Mouse (Mus musculus) lung, adult 2 months (tissue): ENCODE measurements around the gene Tmem150a.

Experiments used
- CTCF ChIP-seq: fragments of 200-500 bp; IDR thresholded peaks from 2 replicates; pipeline ENCODE4 v1.5.1; 2011; ENCODE audit warnings: mild to moderate bottlenecking, low read length, control low read depth; ENCODE audit not compliant: insufficient read depth
- POLR2A ChIP-seq: fragments of 200-500 bp; IDR thresholded peaks from 2 replicates; pipeline ENCODE4 v1.6.1; 2011; ENCODE audit warnings: low read depth, mild to moderate bottlenecking, control low read depth, low read length, borderline replicate concordance; ENCODE audit errors: extremely low read depth

GRCm38 (mm10) chr6:72380131-72380770, 25.0 kb downstream of the Tmem150a start, which contains the start of gene Vamp5:
- peak; percentile 55; the same call in 1 of the 2 replicates for TF ChIP-seq POLR2A
- TF ChIP-seq CTCF: peak; percentile 39; the same call in 1 of the 2 replicates
